Mouse (Mus musculus) layer of hippocampus, postnatal 14 days (tissue): ENCODE data around the gene Phactr1. TPM values are rescaled to one million over a fixed set of nuclear protein-coding genes. Genes with fewer than 3 reads are reported as not detected.

Experiments
- DNase-seq, 2 experiments: peaks; one replicate each; pipeline ENCODE4 v3.0.0; 2021 to 2022; ENCODE audit warnings: low spot score in 2 of 2, mixed read lengths in 1 of 2
- total RNA-seq, 2 experiments: library from RNA; stranded (reverse); gene quantifications; 2 replicates each; pipeline ENCODE4 v1.2.3; 2021

Gene Phactr1
- total RNA-seq, 2 experiments from 2014 or later, result 276 to 284 TPM

- no peak for DNase-seq
Observed at GRCm38 (mm10) chr13:42853900-42854595, 173.6 kb downstream of the Phactr1 start.

GRCm38 (mm10) chr13:42866162-42866941 is 185.9 kb downstream of the Phactr1 start:
- peak; percentile 59 to 67 for DNase-seq

GRCm38 (mm10) chr13:42867026-42867425 is 186.6 kb downstream of the Phactr1 start:
- DNase-seq, result peak in 1 of 2 experiments; percentile 25

- DNase-seq, result no peak
Observed at GRCm38 (mm10) chr13:42872125-42872524, 191.7 kb downstream of the Phactr1 start.

GRCm38 (mm10) chr13:42878346-42878745 is 197.9 kb downstream of the Phactr1 start:
- DNase-seq, result no peak

GRCm38 (mm10) chr13:42884033-42884724 is 203.8 kb downstream of the Phactr1 start:
- no peak for DNase-seq

GRCm38 (mm10) chr13:42884725-42885115 is 204.3 kb downstream of the Phactr1 start:
- DNase-seq, result no peak

GRCm38 (mm10) chr13:42887701-42888100 is 207.3 kb downstream of the Phactr1 start:
- no peak for DNase-seq

GRCm38 (mm10) chr13:42889516-42890474 is 209.4 kb downstream of the Phactr1 start:
- DNase-seq, result no peak

- no peak for DNase-seq
Observed at GRCm38 (mm10) chr13:42890651-42891050, 210.2 kb downstream of the Phactr1 start.

GRCm38 (mm10) chr13:42894016-42894415 is 213.6 kb downstream of the Phactr1 start:
- DNase-seq, result no peak

GRCm38 (mm10) chr13:42894598-42894997 is 214.2 kb downstream of the Phactr1 start:
- no peak for DNase-seq

- no peak for DNase-seq
Observed at GRCm38 (mm10) chr13:42895980-42896379, 215.6 kb downstream of the Phactr1 start.

- no peak for DNase-seq
Observed at GRCm38 (mm10) chr13:42899611-42900010, 219.2 kb downstream of the Phactr1 start.

GRCm38 (mm10) chr13:42901837-42902236 is 221.4 kb downstream of the Phactr1 start:
- no peak for DNase-seq

- no peak for DNase-seq
Observed at GRCm38 (mm10) chr13:42902859-42903258, 222.4 kb downstream of the Phactr1 start.

GRCm38 (mm10) chr13:42905818-42906217 is 225.4 kb downstream of the Phactr1 start:
- DNase-seq, result no peak

- DNase-seq, result no peak
Observed at GRCm38 (mm10) chr13:42906990-42907389, 226.6 kb downstream of the Phactr1 start.

GRCm38 (mm10) chr13:42915081-42915480 is 234.7 kb downstream of the Phactr1 start:
- no peak for DNase-seq

GRCm38 (mm10) chr13:42915851-42916193 is 235.4 kb downstream of the Phactr1 start:
- DNase-seq, result no peak
